Mouse (Mus musculus): ENCODE results near the gene Rab1a. TPM values are rescaled to one million over a fixed set of nuclear protein-coding genes. Genes with fewer than 3 reads are reported as not detected.

Rab1a gene
- polyA plus RNA-seq, 1 experiment = 199 TPM

- no peak for DNase-seq (ENCODE audit: low spot score)
These were observed 46.1 kb downstream of the Rab1a start for GRCm38 (mm10) chr11:20247146-20247855.

DNA sequence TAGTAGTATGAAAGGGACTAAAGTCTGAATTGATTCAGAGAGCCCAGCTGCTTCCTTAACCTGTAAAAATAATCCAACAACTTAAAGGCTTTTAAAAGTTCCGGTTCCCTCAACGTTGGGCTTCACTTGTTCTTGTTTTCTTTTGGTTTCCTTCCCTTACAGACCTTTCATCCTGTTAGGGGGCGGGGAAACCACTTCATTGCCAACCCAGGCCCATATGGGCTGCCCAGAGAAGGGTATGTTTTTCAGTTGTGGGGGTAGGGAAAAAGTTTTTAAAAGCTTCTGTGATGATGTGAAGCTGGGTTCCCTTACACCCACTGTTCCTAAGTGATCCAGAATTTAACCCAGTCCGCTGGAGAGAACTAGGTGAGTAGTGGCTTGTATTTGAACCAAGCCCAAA, 47.0 kb downstream of the Rab1a start:
- no peak for DNase-seq (ENCODE audit: low spot score)

- no peak for DNase-seq (ENCODE audit: low spot score)
These were observed 47.6 kb downstream of the Rab1a start for GRCm38 (mm10) chr11:20248840-20249239.

- peak; percentile 85 for DNase-seq (ENCODE audit: low spot score)
These were observed 48.3 kb downstream of the Rab1a start, which contains the start of gene Cep68 for GRCm38 (mm10) chr11:20249296-20250110. TSS of gene Cep68 (minus strand) at chr11:20249429.

GRCm38 (mm10) chr11:20250476-20251178, 49.4 kb downstream of the Rab1a start:
- DNase-seq (ENCODE audit: low spot score) = no peak

DNA sequence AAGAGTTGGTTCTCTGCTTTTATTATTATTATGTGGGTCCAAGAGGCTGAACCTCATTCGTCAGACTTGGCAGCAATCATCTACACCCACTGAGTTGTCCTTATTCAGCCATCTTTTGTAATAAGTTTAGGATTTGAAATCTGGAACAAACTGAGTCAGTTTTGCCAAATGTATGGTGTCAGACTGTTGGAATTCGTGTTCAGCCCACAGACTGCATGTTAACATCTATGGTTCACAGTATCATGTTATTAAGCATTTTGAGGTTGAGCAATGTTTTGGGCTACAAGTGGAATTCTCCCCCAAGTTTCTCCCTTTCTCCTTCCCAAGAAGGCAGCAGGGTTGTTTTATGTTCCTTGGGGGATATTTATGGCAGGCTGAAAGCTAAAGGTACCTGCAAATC, 51.9 kb downstream of the Rab1a start:
- no peak for DNase-seq (ENCODE audit: low spot score)

DNA sequence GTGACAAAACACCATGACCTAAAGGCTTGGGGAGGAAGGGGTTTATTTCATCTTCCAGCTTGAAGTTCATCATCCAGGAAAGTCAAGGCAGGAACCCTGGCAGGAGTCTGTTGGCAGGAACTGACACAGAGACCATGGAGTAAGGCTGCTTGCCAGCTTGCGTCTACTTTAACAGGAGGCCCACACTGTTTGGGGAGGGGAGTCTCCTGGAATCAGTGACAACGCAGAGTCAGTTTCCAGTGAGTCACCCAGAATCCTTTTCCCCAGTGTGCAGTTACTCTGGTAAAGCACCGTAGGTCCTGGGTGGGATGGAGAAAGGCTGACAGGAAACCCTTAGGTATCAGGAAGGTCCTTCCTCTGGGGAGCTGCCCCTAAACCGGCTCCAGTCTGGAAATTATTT, 53.6 kb downstream of the Rab1a start:
- no peak for DNase-seq (ENCODE audit: low spot score)

- no peak for DNase-seq (ENCODE audit: low spot score)
These were observed 61.6 kb downstream of the Rab1a start for GRCm38 (mm10) chr11:20262628-20263380.

DNA sequence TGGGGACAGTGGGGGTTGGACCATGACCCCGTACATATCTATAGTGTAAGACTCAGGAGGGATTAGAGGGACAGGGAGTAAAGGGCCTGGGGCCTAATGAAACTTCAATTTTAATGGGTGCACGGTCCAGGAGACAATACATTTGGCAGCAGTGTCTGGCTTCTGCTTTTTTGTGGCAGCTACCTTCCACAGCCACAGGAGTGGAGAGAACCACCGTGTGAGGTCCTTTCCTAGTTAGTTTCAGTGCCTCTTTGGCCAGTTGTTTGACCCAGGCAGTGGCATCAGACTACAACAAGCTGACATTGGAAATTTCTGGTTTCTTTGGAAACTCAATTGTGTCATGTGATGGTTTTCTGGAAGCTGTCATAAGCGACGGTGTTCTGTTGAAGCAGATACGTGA, 68.7 kb downstream of the Rab1a start:
- no peak for DNase-seq (ENCODE audit: low spot score)

- DNase-seq (ENCODE audit: low spot score) = no peak
These were observed 74.7 kb downstream of the Rab1a start for GRCm38 (mm10) chr11:20275974-20276373.

Other genes with a start within 250 kb of the Rab1a start
- gene Actr2, start 88.5 kb upstream of the Rab1a start, polyA plus RNA-seq (2012; rRNA removed) = 93.5 and 95.0 TPM in 2 replicates
- 12.6 and 14.1 TPM in 2 replicates for gene Cep68, start 48.0 kb downstream of the Rab1a start, polyA plus RNA-seq (2012; rRNA removed)
- gene Slc1a4, start 131.3 kb downstream of the Rab1a start, polyA plus RNA-seq (2012; rRNA removed) = 2.9 and 4.5 TPM in 2 replicates

Data from urinary bladder, adult 2 months (tissue).